Mouse (Mus musculus) regulatory T cell (primary cell): ENCODE results near the gene Sdk2.

Source experiments
- in situ Hi-C: fragments of 300-600 bp; cut with MboI, MseI; formaldehyde crosslinking; loops from one replicate; pipeline ENCODE4 v1.15.1; 2025; ENCODE audit warnings: high pct_unique_total_duplicates

Gene Sdk2

DNA sequence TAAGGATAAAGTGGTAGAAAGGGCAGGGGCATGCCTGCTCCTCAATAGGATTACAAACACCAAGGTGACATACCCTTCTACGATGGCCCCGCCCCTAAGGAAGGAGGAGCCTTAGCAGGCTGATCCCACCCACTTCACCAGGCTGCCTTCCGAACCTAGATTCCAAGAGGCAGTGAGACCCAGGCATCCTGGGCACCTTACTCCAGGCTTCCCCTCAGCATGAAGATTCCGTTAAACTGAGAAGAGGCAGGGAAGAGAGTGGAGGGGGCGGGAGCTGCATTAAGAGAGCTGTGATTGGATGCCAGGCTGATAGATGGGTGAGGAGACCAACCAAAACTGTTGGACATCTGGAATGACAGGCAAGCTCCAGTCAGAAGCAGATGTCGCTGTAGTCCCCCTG, 76.4 kb downstream of the Sdk2 start:
- in situ Hi-C loops = no loop called here

- in situ Hi-C loops = no loop called here
Measured at GRCm38 (mm10) chr11:113990065-113990464, 76.8 kb downstream of the Sdk2 start.

DNA sequence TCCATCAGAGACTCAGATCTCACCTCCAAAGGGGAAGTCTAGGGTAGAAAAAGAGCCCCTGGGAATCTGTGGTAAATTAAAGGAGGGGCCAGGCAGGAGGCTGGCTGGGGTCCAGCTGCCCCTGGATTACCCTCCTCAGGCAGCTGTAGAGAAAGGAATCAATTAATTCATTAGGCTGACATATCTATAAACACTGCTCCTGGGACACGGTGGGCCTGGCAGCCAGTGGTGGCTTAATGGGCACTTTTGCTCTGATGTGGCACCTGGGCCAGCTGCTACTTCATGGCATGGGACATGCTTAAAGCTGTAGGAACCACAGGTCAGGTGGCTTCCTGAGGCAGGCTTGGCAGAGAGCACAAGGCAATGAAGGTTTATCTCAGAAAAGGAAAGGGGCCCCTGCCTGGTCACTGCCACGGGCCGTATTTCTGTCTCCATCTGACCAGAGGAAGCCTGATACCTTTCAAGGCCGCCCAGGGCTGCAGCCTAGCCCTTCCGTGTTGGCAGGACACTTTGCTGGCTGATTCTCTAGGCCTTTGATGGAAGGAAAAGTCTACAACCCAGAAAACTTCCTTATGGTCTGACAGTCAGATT, 80.9 kb downstream of the Sdk2 start:
- in situ Hi-C loops = no loop called here

GRCm38 (mm10) chr11:113981732-113982503, 84.9 kb downstream of the Sdk2 start:
- in situ Hi-C loops = no loop called here

DNA sequence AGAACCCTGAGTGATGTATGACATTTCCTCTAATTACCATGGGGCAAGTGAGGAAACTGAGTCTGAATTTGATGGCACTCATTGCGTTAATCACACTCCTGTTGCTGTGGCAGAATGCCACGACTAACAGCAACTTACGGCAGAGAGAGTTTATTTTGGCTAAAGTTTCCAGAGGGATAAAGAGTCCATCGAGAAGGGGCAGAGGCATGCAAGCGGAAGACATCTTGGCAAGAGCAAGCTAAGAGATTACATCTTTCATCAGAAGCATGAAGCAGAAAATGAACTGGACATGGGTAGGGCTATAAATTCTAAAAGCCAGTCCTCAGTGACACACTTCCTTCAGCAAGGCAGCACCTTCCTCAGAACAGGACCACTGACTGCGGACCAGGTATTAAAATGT, 85.8 kb downstream of the Sdk2 start:
- in situ Hi-C loops = no loop called here

GRCm38 (mm10) chr11:113978318-113978717, 88.5 kb downstream of the Sdk2 start:
- in situ Hi-C loops = no loop called here

DNA sequence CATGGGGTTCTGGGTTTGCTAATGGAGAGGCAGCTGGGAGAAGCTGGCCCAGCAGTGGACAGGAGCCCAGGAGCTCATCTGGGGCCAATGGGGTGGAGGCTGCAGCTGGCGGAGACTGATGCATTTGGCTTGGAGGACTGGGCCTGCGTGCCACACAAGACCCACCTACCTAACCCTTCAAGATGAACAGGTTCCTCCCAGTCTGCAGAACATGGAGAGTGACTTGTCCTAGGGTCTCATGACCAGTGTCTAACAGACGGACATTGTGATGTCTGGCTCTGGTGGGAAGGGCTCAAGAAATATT, 91.2 kb downstream of the Sdk2 start:
- in situ Hi-C loops = no loop called here

- in situ Hi-C loops = no loop called here
Measured at GRCm38 (mm10) chr11:113974876-113975666, 91.8 kb downstream of the Sdk2 start.

GRCm38 (mm10) chr11:113972517-113972872, 94.4 kb downstream of the Sdk2 start:
- in situ Hi-C loops = no loop called here

DNA sequence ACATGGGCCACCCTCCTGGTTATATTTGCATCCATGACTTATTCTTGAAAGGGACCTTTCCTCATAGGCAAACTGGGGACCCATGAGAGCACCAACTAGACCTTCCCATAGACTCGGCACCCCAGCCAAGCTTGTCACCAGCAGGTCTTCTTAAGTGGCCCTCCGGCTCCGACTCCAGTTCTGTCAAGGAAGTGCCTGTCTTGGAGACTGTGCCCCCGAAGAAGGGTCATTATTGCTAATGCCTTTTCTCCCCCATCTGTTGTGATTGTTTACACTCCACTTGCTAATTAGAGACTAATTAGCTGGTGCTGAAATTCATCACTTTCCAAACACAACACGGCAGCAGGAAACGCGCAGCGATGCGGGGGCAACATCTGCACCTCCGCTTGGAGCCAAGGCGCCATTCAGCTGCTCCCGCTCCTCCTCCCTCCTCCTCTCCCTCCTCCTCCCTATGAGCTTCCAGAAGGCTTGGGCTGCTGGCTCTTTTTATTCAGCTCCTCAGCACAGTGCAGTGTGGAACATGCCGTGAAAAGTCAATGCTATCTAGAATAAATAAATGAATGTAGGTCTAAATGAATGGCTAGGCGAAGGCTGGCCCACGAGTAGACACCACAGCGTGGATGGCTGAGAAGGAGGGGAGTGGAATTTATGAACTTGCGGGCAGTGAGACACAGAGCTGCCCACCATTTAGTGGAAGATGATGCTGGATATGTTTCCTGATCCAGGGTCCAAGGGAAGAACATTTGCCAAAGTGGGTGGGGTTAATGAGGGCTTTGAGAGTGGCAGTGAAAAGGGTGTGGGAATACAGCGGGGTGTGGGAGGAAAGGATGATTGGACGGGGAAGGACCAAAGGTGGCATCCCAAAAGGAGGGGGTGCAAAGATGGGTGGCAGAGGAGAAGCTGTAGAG, 95.0 kb downstream of the Sdk2 start:
- in situ Hi-C loops = no loop called here

- in situ Hi-C loops = no loop called here
Measured at GRCm38 (mm10) chr11:113970026-113970425, 96.8 kb downstream of the Sdk2 start.

- in situ Hi-C loops = no loop called here
Measured at GRCm38 (mm10) chr11:113965214-113965613, 101.6 kb downstream of the Sdk2 start.

DNA sequence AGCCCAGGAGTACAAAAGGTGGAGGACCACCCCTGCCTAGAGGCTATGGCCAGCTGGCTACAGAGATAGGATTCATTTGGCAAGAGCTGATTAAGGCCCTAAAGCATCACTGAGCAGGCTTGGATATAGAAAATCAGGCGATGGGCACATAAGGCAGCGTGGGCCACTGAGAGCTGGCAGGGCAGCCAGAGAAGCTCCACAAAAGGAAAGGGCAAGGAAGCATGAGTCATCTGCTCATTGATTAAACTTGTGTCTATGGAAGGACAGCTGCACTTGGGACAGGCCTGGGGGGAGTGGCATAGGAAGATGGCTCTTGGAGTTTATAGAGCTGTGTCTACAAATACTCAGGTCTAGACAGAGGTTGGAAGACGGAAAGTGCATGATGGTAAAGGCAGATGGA, 104.1 kb downstream of the Sdk2 start:
- in situ Hi-C loops = no loop called here

- in situ Hi-C loops = no loop called here
Measured at GRCm38 (mm10) chr11:113951616-113951988, 115.2 kb downstream of the Sdk2 start.

- in situ Hi-C loops = no loop called here
Measured at GRCm38 (mm10) chr11:113950904-113951615, 115.8 kb downstream of the Sdk2 start.

DNA sequence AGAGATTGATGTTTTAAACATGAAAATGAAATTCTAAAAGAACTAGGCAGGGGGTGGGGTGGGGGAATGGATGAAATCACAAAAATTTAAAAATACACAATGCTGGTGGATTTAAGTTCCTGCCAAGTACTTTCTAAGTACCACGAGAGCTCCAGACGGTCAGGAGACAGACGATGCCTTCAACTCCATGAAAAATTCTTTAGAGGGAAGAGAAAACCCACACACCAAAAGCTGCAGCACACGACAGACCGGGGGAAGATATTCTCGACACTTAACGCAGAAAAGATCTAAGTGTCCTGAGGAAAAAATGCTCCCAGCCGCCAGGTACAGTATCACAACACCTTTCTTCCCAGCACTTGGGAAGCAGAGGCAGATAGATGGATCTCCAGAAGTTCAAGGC, 118.2 kb downstream of the Sdk2 start:
- in situ Hi-C loops = no loop called here

DNA sequence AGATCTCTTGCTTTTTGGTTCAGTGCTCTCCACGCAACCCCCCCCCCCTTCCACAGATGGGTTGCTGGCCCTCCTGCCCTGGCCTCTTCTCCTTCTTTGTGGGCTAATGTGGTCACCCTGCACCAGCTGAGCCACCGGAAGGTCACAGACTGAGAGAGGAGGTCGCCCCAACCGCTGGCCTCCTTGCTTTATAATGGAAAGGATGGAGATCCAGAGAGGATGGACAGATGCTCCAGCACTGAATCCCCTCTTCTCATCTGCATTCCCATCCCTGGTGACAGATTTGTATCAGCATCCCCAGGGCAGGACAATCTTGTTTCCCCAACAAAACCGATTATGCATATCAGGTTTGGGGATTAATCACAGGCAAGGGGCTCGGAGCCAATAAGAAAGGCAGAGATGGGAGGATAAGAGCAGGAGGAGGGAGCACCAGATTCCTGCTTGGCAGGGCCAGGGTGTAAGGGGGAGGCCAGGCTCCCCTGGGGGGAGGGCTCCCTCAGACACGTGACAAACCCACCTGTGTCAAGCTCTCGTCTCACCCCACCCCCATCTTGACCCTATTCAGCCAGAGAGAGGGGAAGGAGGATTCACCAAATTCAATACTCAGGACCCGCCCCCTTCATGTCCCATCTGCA, 124.6 kb downstream of the Sdk2 start:
- in situ Hi-C loops = loop anchor here (5.0 kb wide), 1 partner anchor 90 kb away; no protein-coding TSS in a partner anchor

GRCm38 (mm10) chr11:113933678-113934077, 133.2 kb downstream of the Sdk2 start:
- in situ Hi-C loops = no loop called here

DNA sequence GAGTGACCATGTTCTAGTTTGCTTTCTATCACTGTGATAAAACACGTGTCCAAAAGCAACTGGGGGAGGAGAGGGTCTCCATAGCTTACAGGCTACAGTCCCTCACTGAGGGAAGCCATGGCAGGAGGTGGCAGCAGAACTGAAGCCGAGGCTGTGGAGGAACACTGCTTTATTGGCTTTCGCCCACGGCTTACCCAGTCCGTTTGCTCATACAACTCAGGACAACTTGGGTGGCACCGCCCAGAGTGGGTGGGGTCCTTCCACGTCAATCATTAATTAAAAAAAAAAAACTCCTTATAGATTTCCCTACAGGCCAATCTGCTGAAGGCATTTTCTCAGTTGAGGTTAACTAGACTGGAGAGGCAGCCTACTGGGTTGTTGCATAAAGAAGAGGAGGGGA, 133.9 kb downstream of the Sdk2 start:
- in situ Hi-C loops = no loop called here

GRCm38 (mm10) chr11:113931701-113932100, 135.1 kb downstream of the Sdk2 start:
- in situ Hi-C loops = no loop called here

DNA sequence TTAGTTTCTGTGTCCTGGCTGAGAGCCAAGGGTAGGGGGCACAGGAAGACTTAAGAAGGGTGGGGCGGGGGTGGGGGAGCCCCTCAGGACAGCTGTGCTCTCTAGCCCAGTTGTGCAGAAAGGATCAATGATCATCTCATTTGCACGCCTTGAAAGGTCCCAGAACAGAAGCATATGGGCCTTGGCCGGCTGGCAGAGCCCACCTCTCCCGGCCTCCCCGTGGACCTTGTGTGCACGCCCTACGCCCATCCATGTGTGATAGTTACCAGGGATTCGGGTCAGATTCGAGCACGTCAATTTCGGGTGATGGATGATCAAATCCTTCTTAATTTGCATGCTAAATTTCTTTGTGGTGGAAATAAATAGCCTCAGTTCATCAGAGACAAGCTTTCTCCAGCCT, 136.7 kb downstream of the Sdk2 start:
- in situ Hi-C loops = no loop called here
